Mouse (Mus musculus) midbrain, embryonic 14.5 days (tissue): ENCODE measurements around the gene Rcor1. TPM values are rescaled to one million over a fixed set of nuclear protein-coding genes. Genes with fewer than 3 reads are reported as not detected.

Source experiments
- ATAC-seq: fragments of 200-750 bp; cut with Nextera tagmentation; 2 replicates; pipeline ENCODE4 v1.8.0; 2017; ENCODE audit warnings: moderate number of reproducible peaks, moderate library complexity; ENCODE audit not compliant: low FRiP score, low TSS enrichment
- DNase-seq: peaks from one replicate; pipeline ENCODE4 v3.0.0-alpha.2; 2015
- H3K27ac ChIP-seq: fragments of 300-500 bp; sonication (generic); replicated peaks from 2 replicates; pipeline ENCODE4 v1.5.1; 2014; ENCODE audit warnings: mild to moderate bottlenecking, low read depth, low read length, moderate library complexity
- H3K27me3 ChIP-seq: fragments of 300-500 bp; sonication (generic); 2 replicates; pipeline ENCODE4 v1.6.1; 2014; ENCODE audit warnings: low read length, control low read depth, mixed read lengths; ENCODE audit not compliant: control insufficient read depth, insufficient read depth
- H3K36me3 ChIP-seq: fragments of 300-500 bp; sonication (generic); 2 replicates; pipeline ENCODE4 v1.6.1; 2014; ENCODE audit warnings: low read length, control low read depth; ENCODE audit not compliant: control insufficient read depth, insufficient read depth
- H3K4me1 ChIP-seq: fragments of 300-500 bp; sonication (generic); 2 replicates; pipeline ENCODE4 v1.6.1; 2014; ENCODE audit warnings: mild to moderate bottlenecking, antibody characterized with exemption, low read length, control low read depth; ENCODE audit not compliant: control insufficient read depth, insufficient read depth
- H3K4me2 ChIP-seq: fragments of 300-500 bp; sonication (generic); 2 replicates; pipeline ENCODE4 v1.6.1; 2014; ENCODE audit warnings: mild to moderate bottlenecking, low read length, moderate library complexity
- H3K4me3 ChIP-seq: fragments of 300-500 bp; sonication (generic); replicated peaks from 2 replicates; pipeline ENCODE4 v1.5.1; 2014; ENCODE audit warnings: low read depth, low read length
- H3K9ac ChIP-seq: fragments of 300-500 bp; sonication (generic); replicated peaks from 2 replicates; pipeline ENCODE4 v1.6.1; 2014; ENCODE audit warnings: mild to moderate bottlenecking, low read length, moderate library complexity
- H3K9me3 ChIP-seq: fragments of 300-500 bp; sonication (generic); 2 replicates; pipeline ENCODE4 v1.6.1; 2016; ENCODE audit warnings: low read length, control low read depth, mixed read lengths; ENCODE audit not compliant: control insufficient read depth
- WGBS: fragments of 180-500 bp; shearing (Covaris S2); extraction: QIAGEN DNeasy Blood & Tissue Kit; methylation state at CpG from one replicate; pipeline ENCODE4 v1.1.7; 2014; 5-methylcytosine and 5-hydroxymethylcytosine counted together
- polyA plus RNA-seq: library from polyadenylated mRNA; unstranded; fragments of >200 nt; fragmentation: Nextera tagmentation; extraction: Ambion mirVana; gene quantifications from 2 replicates; pipeline ENCODE4 v1.2.1, GENCODE M21; 2014

Gene Rcor1
- polyA plus RNA-seq, 1 experiment from 2014 or later, result 7.6 TPM

GRCm38 (mm10) chr12:111152579-111152978 is 113.4 kb downstream of the Rcor1 start:
- no peak overlapping the region for H3K4me3 ChIP-seq
- no peaks in the 10 kb centered on the region for H3K4me1 ChIP-seq

GRCm38 (mm10) chr12:111152981-111153710 is 114.0 kb downstream of the Rcor1 start:
- DNase-seq (no peak), ATAC-seq (no peak)
- WGBS, result 76% methylated on average over 7 of the region's 7 CpGs

More at GRCm38 (mm10) chr12:111152579-111152978, 113.4 kb downstream of the Rcor1 start:
- H3K27ac ChIP-seq, result no peak overlapping the region
- DNase-seq (no peak), ATAC-seq (no peak)
- H3K27me3 ChIP-seq, result no peaks in the 10 kb centered on the region
- 90% methylated on average over 6 of the region's 6 CpGs for WGBS
- no peak overlapping the region for H3K9ac ChIP-seq
- no peak overlapping the region for H3K4me2 ChIP-seq
- H3K9me3 ChIP-seq, result no peaks in the 10 kb centered on the region
- H3K36me3 ChIP-seq, result no peaks in the 10 kb centered on the region

GRCm38 (mm10) chr12:111153946-111154345 is 114.8 kb downstream of the Rcor1 start:
- WGBS, result 74% methylated on average over 5 of the region's 5 CpGs
- H3K4me1 ChIP-seq, result no peaks in the 10 kb centered on the region
- no peak overlapping the region for H3K4me3 ChIP-seq
- H3K27ac ChIP-seq, result no peak overlapping the region
- H3K27me3 ChIP-seq, result no peaks in the 10 kb centered on the region
- no peaks in the 10 kb centered on the region for H3K9me3 ChIP-seq
- peak; percentile 15 for DNase-seq
- ATAC-seq, result no peak
- no peak overlapping the region for H3K9ac ChIP-seq
- no peak overlapping the region for H3K4me2 ChIP-seq
- H3K36me3 ChIP-seq, result no peaks in the 10 kb centered on the region

More at GRCm38 (mm10) chr12:111152981-111153710, 114.0 kb downstream of the Rcor1 start:
- no peaks in the 10 kb centered on the region for H3K27me3 ChIP-seq
- H3K4me2 ChIP-seq, result no peak overlapping the region
- H3K9me3 ChIP-seq, result no peaks in the 10 kb centered on the region
- no peak overlapping the region for H3K9ac ChIP-seq
- no peak overlapping the region for H3K27ac ChIP-seq
- no peak overlapping the region for H3K4me3 ChIP-seq
- no peaks in the 10 kb centered on the region for H3K36me3 ChIP-seq
- H3K4me1 ChIP-seq, result no peaks in the 10 kb centered on the region

- Histone ChIP-seq H3K4me3 (no peak overlapping the region), H3K4me1 (no peaks in the 10 kb centered on the region), H3K27ac (no peak overlapping the region), H3K27me3 (no peaks in the 10 kb centered on the region), H3K4me2 (no peak overlapping the region), H3K9me3 (no peaks in the 10 kb centered on the region), H3K36me3 (no peaks in the 10 kb centered on the region), H3K9ac (no peak overlapping the region)
- no peak for DNase-seq
- ATAC-seq, result no peak
- WGBS, result 88% methylated on average over 6 of the region's 6 CpGs
Measured at GRCm38 (mm10) chr12:111154641-111155040, 115.5 kb downstream of the Rcor1 start.

DNA sequence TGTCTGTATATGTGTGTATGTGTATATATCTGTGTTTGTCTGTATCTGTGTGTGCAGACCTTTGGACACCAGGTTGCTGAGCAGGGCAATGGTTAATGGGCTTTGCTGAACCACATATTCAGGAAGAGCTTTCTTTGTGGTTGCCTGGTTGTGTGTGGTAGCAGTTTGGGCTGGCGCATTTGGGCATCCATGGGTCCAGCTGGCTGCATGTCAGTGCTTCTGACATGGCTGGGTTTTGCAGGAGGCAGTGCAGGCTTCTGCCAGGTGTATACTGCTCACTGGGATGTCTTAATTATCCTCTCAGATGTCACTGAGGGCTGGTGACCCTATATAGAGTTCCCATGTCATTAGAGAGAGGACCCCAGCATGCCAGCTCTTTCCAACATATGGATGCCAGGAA is 116.6 kb downstream of the Rcor1 start:
- H3K36me3 ChIP-seq, result no peaks in the 10 kb centered on the region
- H3K27ac ChIP-seq, result no peak overlapping the region
- no peak overlapping the region for H3K4me2 ChIP-seq
- ATAC-seq (no peak), DNase-seq (no peak)
- H3K4me1 ChIP-seq, result no peaks in the 10 kb centered on the region
- no peaks in the 10 kb centered on the region for H3K27me3 ChIP-seq
- no peak overlapping the region for H3K9ac ChIP-seq
- no peak overlapping the region for H3K4me3 ChIP-seq
- WGBS, result 90% methylated on average over 1 of the region's 1 CpGs
- H3K9me3 ChIP-seq, result no peaks in the 10 kb centered on the region

- no peak overlapping the region for H3K9ac ChIP-seq
- no peak overlapping the region for H3K27ac ChIP-seq
- no peak for ATAC-seq
- H3K4me3 ChIP-seq, result no peak overlapping the region
- H3K4me1 ChIP-seq, result peaks cover 27% of the 10 kb centered on the region
- no peaks in the 10 kb centered on the region for H3K9me3 ChIP-seq
- H3K36me3 ChIP-seq, result no peaks in the 10 kb centered on the region
- no peak overlapping the region for H3K4me2 ChIP-seq
- no peak for DNase-seq
- WGBS, result 78% methylated on average over 12 of the region's 12 CpGs
- H3K27me3 ChIP-seq, result no peaks in the 10 kb centered on the region
Measured at GRCm38 (mm10) chr12:111159659-111160428, 120.7 kb downstream of the Rcor1 start.

GRCm38 (mm10) chr12:111160871-111161270 is 121.7 kb downstream of the Rcor1 start:
- no peak overlapping the region for H3K4me3 ChIP-seq
- no peaks in the 10 kb centered on the region for H3K27me3 ChIP-seq
- H3K4me2 ChIP-seq, result no peak overlapping the region
- H3K27ac ChIP-seq, result no peak overlapping the region
- no peak for DNase-seq
- WGBS, result 95% methylated on average over 10 of the region's 10 CpGs
- H3K4me1 ChIP-seq, result peaks cover 35% of the 10 kb centered on the region
- no peak for ATAC-seq
- H3K9ac ChIP-seq, result no peak overlapping the region
- no peaks in the 10 kb centered on the region for H3K9me3 ChIP-seq
- H3K36me3 ChIP-seq, result no peaks in the 10 kb centered on the region

GRCm38 (mm10) chr12:111161943-111162311 is 122.8 kb downstream of the Rcor1 start:
- Histone ChIP-seq H3K27me3 (no peaks in the 10 kb centered on the region), H3K4me2 (peak overlapping the region; percentile 51), H3K4me1 (peaks cover 35% of the 10 kb centered on the region), H3K36me3 (no peaks in the 10 kb centered on the region), H3K9ac (peak overlapping the region; percentile 53), H3K9me3 (no peaks in the 10 kb centered on the region), H3K4me3 (peak overlapping the region; percentile 23), H3K27ac (peak overlapping the region; percentile 93)
- DNase-seq (no peak), ATAC-seq (no peak)
- WGBS, result 41% methylated on average over 7 of the region's 7 CpGs
